14 mouse cellular contexts compared by ENCODE assay signal in the genomic region with DNA sequence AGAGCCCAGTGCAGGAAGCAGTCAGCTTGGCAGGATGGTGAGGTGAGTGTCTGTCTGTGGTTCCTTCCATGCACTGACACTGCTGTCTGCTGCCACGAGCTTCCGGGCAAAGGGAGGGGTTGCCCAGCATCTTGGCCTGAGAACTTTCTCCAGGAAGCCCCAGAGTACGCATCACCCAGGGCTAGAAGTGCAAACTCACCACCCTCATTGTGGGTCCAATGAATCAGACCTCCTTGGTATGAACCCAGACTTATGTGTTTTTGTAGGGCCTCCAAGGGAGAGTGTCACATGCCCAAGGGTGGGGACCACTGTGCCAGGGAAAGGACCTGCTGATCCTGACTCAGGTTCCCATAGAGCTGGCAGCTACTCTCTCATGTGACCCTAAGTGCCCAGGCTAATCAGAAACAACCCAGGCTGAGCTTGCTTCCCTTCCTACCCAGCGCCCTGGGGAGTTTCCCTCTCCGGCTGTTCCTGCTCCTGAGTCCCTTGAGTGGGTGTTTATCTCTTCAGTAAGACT. TPM values are rescaled to one million over a fixed set of nuclear protein-coding genes. Genes with fewer than 3 reads are reported as not detected.
DNase-seq lines count a peak whose midpoint lies in the region; ATAC-seq and TF ChIP-seq lines count a peak whose summit lies in the region.
"Had no signal": no experiment of that assay in that cellular context is flagged by ENCODE, and none has a peak within 500 bp of the region (broad histone marks: within the 10 kb centered on the region; RNA-seq: fewer than 3 reads in every experiment).

No protein-coding gene starts in this region.

- no peak for TF ChIP-seq EP300 in lung, postnatal 0 days (IDR thresholded peaks at IDR 0.05)

- no peaks in the 10 kb centered on the region for H3K4me1 ChIP-seq in lung, postnatal 0 days (ENCODE audit: insufficient read depth, low read depth, low read length)
- no peaks in the 10 kb centered on the region; the same call in 1 of the 2 replicates for H3K4me1 ChIP-seq in lung, adult 2 months (ENCODE audit: control insufficient read depth, insufficient read depth, low read length)

- no peak for DNase-seq in lung, postnatal 0 days (ENCODE audit: low spot score)
- DNase-seq in lung, adult 2 months: no peak
- DNase-seq in MN1 (ENCODE audit: low spot score): peak; percentile 49
- DNase-seq in gastrocnemius, postnatal 25 days: peak; percentile 78
- no peak for DNase-seq in left cerebral cortex, adult 18-20 months (ENCODE audit: low spot score in 2 of 2)
- DNase-seq in cerebellum, postnatal 36 days: no peak
- DNase-seq in c-Kit-positive CD71-positive TER-119-positive erythroid progenitor cells, embryonic 14.5 days (ENCODE audit: low spot score): no peak
- DNase-seq: thymus, adult 18-20 months had no signal

- H3K79me2 ChIP-seq in myocyte (ENCODE audit: control insufficient read depth, insufficient read depth): no peaks in the 10 kb centered on the region

- H3K27ac ChIP-seq in lung, postnatal 0 days (ENCODE audit: low read length): no peak overlapping the region
- H3K27ac ChIP-seq: hindbrain, embryonic 14.5 days; limb, embryonic 12.5 days had no signal

- no peak overlapping the region for H3K4me3 ChIP-seq in lung, postnatal 0 days (ENCODE audit: low read depth, low read length)
- H3K4me3 ChIP-seq in lung, adult 2 months (replicated peaks; ENCODE audit: extremely low read depth, low read depth, low read length): no peak overlapping the region
- H3K4me3 ChIP-seq in myocyte: no peak overlapping the region
- H3K4me3 ChIP-seq: limb, embryonic 12.5 days had no signal

- no peaks in the 10 kb centered on the region for H3K9me3 ChIP-seq in lung, postnatal 0 days (ENCODE audit: low read length)
- H3K9me3 ChIP-seq: limb, embryonic 12.5 days had no signal

- H3K36me3 ChIP-seq in lung, postnatal 0 days (ENCODE audit: insufficient read depth, low read length): no peaks in the 10 kb centered on the region
- H3K36me3 ChIP-seq in myocyte (ENCODE audit: control insufficient read depth, insufficient read depth): no peaks in the 10 kb centered on the region
- H3K36me3 ChIP-seq: limb, embryonic 12.5 days had no signal

- no peak overlapping the region for H3ac ChIP-seq in myocyte (ENCODE audit: control insufficient read depth, insufficient read length)

- H3K4me2 ChIP-seq in lung, postnatal 0 days (replicated peaks; ENCODE audit: low read depth, low read length): no peak overlapping the region
- peak overlapping the region; percentile 61 for H3K4me2 ChIP-seq in myocyte (ENCODE audit: low read depth)
- H3K4me2 ChIP-seq: hindbrain, embryonic 14.5 days; limb, embryonic 12.5 days had no signal

- no peak for TF ChIP-seq POLR2A in lung, adult 2 months (IDR thresholded peaks at IDR 0.05; ENCODE audit: borderline replicate concordance, extremely low read depth, low read depth, low read length)
- no peak for TF ChIP-seq POLR2A in myocyte (IDR thresholded peaks at IDR 0.05; ENCODE audit: insufficient read length, low read depth)

- 46% methylated on average over 5 of the region's 5 CpGs for WGBS in lung, postnatal 0 days
- WGBS in lung, adult 2 months: 43% methylated on average over 5 of the region's 5 CpGs

- H3K27me3 ChIP-seq in lung, postnatal 0 days (replicated peaks; ENCODE audit: insufficient read depth, low read length): no peaks in the 10 kb centered on the region
- no peaks in the 10 kb centered on the region for H3K27me3 ChIP-seq in myocyte (ENCODE audit: control insufficient read depth, insufficient read depth, insufficient read length)
- H3K27me3 ChIP-seq: limb, embryonic 12.5 days had no signal

- TF ChIP-seq CTCF in lung, postnatal 0 days (IDR thresholded peaks at IDR 0.05): no peak
- TF ChIP-seq CTCF in lung, adult 2 months (IDR thresholded peaks at IDR 0.05; ENCODE audit: insufficient read depth, low read length): no peak

- no peak overlapping the region for H3K9ac ChIP-seq in lung, postnatal 0 days (replicated peaks; ENCODE audit: low read depth)
- H3K9ac ChIP-seq: hindbrain, embryonic 14.5 days had no signal

- ATAC-seq in lung, postnatal 0 days: peak; percentile 29
- ATAC-seq: forebrain, embryonic 14.5 days had no signal

TF ChIP-seq in myocyte, 11 proteins besides CTCF, POLR2A, EP300 and RAD21:
- TF ChIP-seq MAX (IDR thresholded peaks at IDR 0.05; ENCODE audit: low read depth) (no peak), MYOD1 (IDR thresholded peaks at IDR 0.05; ENCODE audit: control insufficient read depth in 1 of 3, insufficient read length in 2 of 3, low read depth in 2 of 3) (peak in 1 of 3 experiments; percentile 37), POLR2AphosphoS2 (IDR thresholded peaks at IDR 0.05; ENCODE audit: insufficient read length, low read depth) (no peak), SRF (IDR thresholded peaks at IDR 0.05; ENCODE audit: control insufficient read depth, insufficient read length, low read depth) (no peak), TCF3 (IDR thresholded peaks at IDR 0.05; ENCODE audit: insufficient read length, low read depth) (no peak), TCF12 (IDR thresholded peaks at IDR 0.05; ENCODE audit: insufficient read depth, poor library complexity, severe bottlenecking) (no peak), USF1 (IDR thresholded peaks at IDR 0.05; ENCODE audit: low read depth) (peak; percentile 84), REST (IDR thresholded peaks at IDR 0.05; ENCODE audit: insufficient read depth, insufficient read length) (no peak), MYOG (IDR thresholded peaks at IDR 0.05; ENCODE audit: control insufficient read depth in 1 of 3, insufficient read depth in 1 of 3, insufficient read length in 2 of 3, low read depth in 2 of 3) (no peak)

RNA-seq across cellular contexts. Expression of a gene that starts 7.0 kb away (rescaled TPM):
- 0.04 TPM in 1 of 2 replicates, not detected in the other for polyA plus RNA-seq in lung, postnatal 0 days (2015; fragmentation: Nextera tagmentation; extraction: Ambion mirVana)
- 0.29 and 3.9 TPM in 2 replicates for polyA plus RNA-seq in lung, adult 2 months (2012; rRNA removed)
- 100 to 1,000 TPM; 290 to 471 TPM for total RNA-seq in gastrocnemius, postnatal 25 days (2021)
- 8.2 TPM for polyA plus RNA-seq in myocyte (2012; fragmentation: generic; extraction: Trizol)
- total RNA-seq in left cerebral cortex, adult 18-20 months (2021): not detected
- polyA plus RNA-seq: brain, embryonic 14.5 days; forebrain, embryonic 14.5 days; hindbrain, embryonic 14.5 days; limb, embryonic 12.5 days; neural tube, embryonic 11.5 days had no signal

RNA-seq across cellular contexts. Expression of a gene that starts 28.8 kb away (rescaled TPM):
- polyA plus RNA-seq in lung, postnatal 0 days (2015; fragmentation: Nextera tagmentation; extraction: Ambion mirVana): 11.0 and 13.2 TPM in 2 replicates
- polyA plus RNA-seq in lung, adult 2 months (2012; rRNA removed): 11.1 and 12.9 TPM in 2 replicates
- total RNA-seq in gastrocnemius, postnatal 25 days (2021): 1 to 10 TPM; 1.8 to 2.4 TPM
- polyA plus RNA-seq in myocyte (2012; fragmentation: generic; extraction: Trizol): 31.3 TPM
- total RNA-seq in left cerebral cortex, adult 18-20 months (2021): under 1 TPM; 0.46 to 0.68 TPM
- polyA plus RNA-seq: limb, embryonic 12.5 days had no signal

RNA-seq across cellular contexts. Expression of a gene that starts 47.3 kb away (rescaled TPM):
- polyA plus RNA-seq in lung, postnatal 0 days (2015; fragmentation: Nextera tagmentation; extraction: Ambion mirVana): not detected in 2 replicates
- 0.37 and 0.60 TPM in 2 replicates for polyA plus RNA-seq in lung, adult 2 months (2012; rRNA removed)
- total RNA-seq in gastrocnemius, postnatal 25 days (2021): 1 to 10 TPM; 1.1 to 1.5 TPM
- polyA plus RNA-seq in myocyte (2012; fragmentation: generic; extraction: Trizol): 0.02 TPM
- 10 to 100 TPM; 16.2 to 18.2 TPM for total RNA-seq in left cerebral cortex, adult 18-20 months (2021)

RNA-seq across cellular contexts. Expression of a gene that starts 56.4 kb away (rescaled TPM):
- polyA plus RNA-seq in lung, postnatal 0 days (2015; fragmentation: Nextera tagmentation; extraction: Ambion mirVana): 3.1 and 5.7 TPM in 2 replicates
- 0.63 and 0.77 TPM in 2 replicates for polyA plus RNA-seq in lung, adult 2 months (2012; rRNA removed)
- total RNA-seq in gastrocnemius, postnatal 25 days (2021): 1 to 10 TPM in 1 of 2 experiments, under 1 TPM in 1; 0.92 to 1.5 TPM
- 26.3 TPM for polyA plus RNA-seq in myocyte (2012; fragmentation: generic; extraction: Trizol)
- 1 to 10 TPM; 2.0 to 2.4 TPM for total RNA-seq in left cerebral cortex, adult 18-20 months (2021)

RNA-seq across cellular contexts. Expression of a gene that starts 58.1 kb away (rescaled TPM):
- polyA plus RNA-seq in lung, postnatal 0 days (2015; fragmentation: Nextera tagmentation; extraction: Ambion mirVana): 1.1 and 1.8 TPM in 2 replicates
- 3.4 and 3.8 TPM in 2 replicates for polyA plus RNA-seq in lung, adult 2 months (2012; rRNA removed)
- total RNA-seq in gastrocnemius, postnatal 25 days (2021): not detected
- not detected for polyA plus RNA-seq in myocyte (2012; fragmentation: generic; extraction: Trizol)
- total RNA-seq in left cerebral cortex, adult 18-20 months (2021): 1 to 10 TPM; 2.0 to 2.6 TPM

Comparison
In these comparisons a context has a peak if more than half of its experiments do, and no peak if none do; other contexts are left out.
1. DNase-seq: peak in MN1 (single experiment) and gastrocnemius, postnatal 25 days (single experiment); none in lung, postnatal 0 days (single experiment), lung, adult 2 months (single experiment), left cerebral cortex, adult 18-20 months (0 of 2), cerebellum, postnatal 36 days (0 of 2) and c-Kit-positive CD71-positive TER-119-positive erythroid progenitor cells, embryonic 14.5 days (single experiment).